Mouse (Mus musculus) hindbrain, embryonic 13.5 days (tissue): ENCODE measurements around the gene Ikzf4. TPM values are rescaled to one million over a fixed set of nuclear protein-coding genes. Genes with fewer than 3 reads are reported as not detected.
A peak's percentile ranks its signal among the peaks of the same experiment; 100 is the strongest.
"Not testable (repeated sequence)": the region's sequence is repeated elsewhere in the genome, so short reads cannot be mapped to it uniquely, and the experiment has no call there.

ENCODE experiments used
- ATAC-seq: fragments of 200-750 bp; cut with Nextera tagmentation; 2 replicates; pipeline ENCODE4 v1.8.0; 2017; ENCODE audit warnings: moderate TSS enrichment; ENCODE audit not compliant: low FRiP score
- H3K27ac ChIP-seq: fragments of 300-500 bp; sonication (generic); 2 replicates; pipeline ENCODE4 v1.5.1; 2015; ENCODE audit warnings: inconsistent platforms, mild to moderate bottlenecking, moderate library complexity
- H3K27me3 ChIP-seq: fragments of 300-500 bp; sonication (generic); 2 replicates; pipeline ENCODE4 v1.6.1; 2015; ENCODE audit warnings: mild to moderate bottlenecking, inconsistent platforms
- H3K36me3 ChIP-seq: fragments of 300-500 bp; sonication (generic); 2 replicates; pipeline ENCODE4 v1.6.1; 2015; ENCODE audit warnings: mild to moderate bottlenecking, inconsistent platforms
- H3K4me1 ChIP-seq: fragments of 300-500 bp; sonication (generic); replicated peaks from 2 replicates; pipeline ENCODE4 v1.6.1; 2015; ENCODE audit warnings: inconsistent platforms
- H3K4me2 ChIP-seq: fragments of 300-500 bp; sonication (generic); 2 replicates; pipeline ENCODE4 v1.6.1; 2015; ENCODE audit warnings: inconsistent platforms, mild to moderate bottlenecking, moderate library complexity
- H3K4me3 ChIP-seq: fragments of 300-500 bp; sonication (generic); 2 replicates; pipeline ENCODE4 v1.5.1; 2015; ENCODE audit warnings: mild to moderate bottlenecking, inconsistent platforms
- H3K9ac ChIP-seq: fragments of 300-500 bp; sonication (generic); 2 replicates; pipeline ENCODE4 v1.6.1; 2015; ENCODE audit warnings: mild to moderate bottlenecking, inconsistent platforms
- H3K9me3 ChIP-seq: fragments of 300-500 bp; sonication (generic); 2 replicates; pipeline ENCODE4 v1.6.1; 2016; ENCODE audit warnings: inconsistent platforms
- WGBS: fragments of 180-500 bp; shearing (Covaris S2); methylation state at CpG from one replicate; pipeline ENCODE4 v1.1.7; 2015; 5-methylcytosine and 5-hydroxymethylcytosine counted together
- polyA plus RNA-seq: library from polyadenylated mRNA; unstranded; fragments of >200 nt; fragmentation: Nextera tagmentation; extraction: Ambion mirVana; gene quantifications from 2 replicates; pipeline ENCODE4 v1.2.1, GENCODE M21; 2015

Gene Ikzf4
- polyA plus RNA-seq, 1 experiment from 2014 or later = 15.2 TPM

- H3K9ac ChIP-seq = no peak overlapping the region
- H3K4me1 ChIP-seq = peaks cover 9% of the 10 kb centered on the region
- no peak overlapping the region for H3K4me2 ChIP-seq
- no peaks in the 10 kb centered on the region for H3K27me3 ChIP-seq
- H3K27ac ChIP-seq = no peak overlapping the region
- H3K9me3 ChIP-seq = no peaks in the 10 kb centered on the region
- ATAC-seq = no peak
- no peak overlapping the region for H3K4me3 ChIP-seq
- H3K36me3 ChIP-seq = peaks cover 74% of the 10 kb centered on the region
- WGBS = 95% methylated on average over 13 of the region's 13 CpGs
Observed at GRCm38 (mm10) chr10:128635697-128636096, 10.1 kb downstream of the Ikzf4 start.

DNA sequence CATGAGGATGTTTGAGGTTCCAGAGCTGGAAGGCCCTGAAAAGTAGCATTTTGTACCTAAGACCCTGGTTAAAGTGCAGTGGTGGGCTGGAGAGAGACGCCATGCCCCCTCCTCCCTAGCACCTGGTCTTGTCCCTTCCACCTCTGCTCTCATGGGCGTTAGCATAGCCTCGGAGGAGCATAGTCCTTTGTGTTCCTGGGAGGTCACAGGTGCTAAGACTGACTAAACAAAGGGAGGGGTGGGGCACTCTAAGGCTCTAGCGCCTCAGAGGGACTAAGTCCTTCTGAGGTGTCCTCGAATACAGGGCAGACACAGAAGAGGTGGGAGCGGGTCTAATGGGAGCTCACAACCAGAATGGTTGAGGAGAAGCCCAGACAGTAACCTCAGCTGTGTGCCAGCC, 14.2 kb downstream of the Ikzf4 start:
- WGBS = 25% methylated on average over 6 of the region's 6 CpGs

GRCm38 (mm10) chr10:128630306-128630705, 15.5 kb downstream of the Ikzf4 start:
- peaks cover 30% of the 10 kb centered on the region for H3K36me3 ChIP-seq
- not testable (repeated sequence) for H3K4me3 ChIP-seq, H3K9ac ChIP-seq, H3K27ac ChIP-seq, H3K4me2 ChIP-seq, ATAC-seq, H3K4me1 ChIP-seq, H3K9me3 ChIP-seq, H3K27me3 ChIP-seq
- WGBS = 89% methylated on average over 5 of the region's 5 CpGs

More for the DNA sequence above, 14.2 kb downstream of the Ikzf4 start:
- H3K27me3 ChIP-seq = no peaks in the 10 kb centered on the region
- H3K36me3 ChIP-seq = peaks cover 42% of the 10 kb centered on the region
- no peak for ATAC-seq
- H3K9me3 ChIP-seq = no peaks in the 10 kb centered on the region
- H3K9ac ChIP-seq = no peak overlapping the region
- H3K27ac ChIP-seq = no peak overlapping the region
- H3K4me3 ChIP-seq = no peak overlapping the region
- H3K4me1 ChIP-seq = no peaks in the 10 kb centered on the region
- H3K4me2 ChIP-seq = no peak overlapping the region

DNA sequence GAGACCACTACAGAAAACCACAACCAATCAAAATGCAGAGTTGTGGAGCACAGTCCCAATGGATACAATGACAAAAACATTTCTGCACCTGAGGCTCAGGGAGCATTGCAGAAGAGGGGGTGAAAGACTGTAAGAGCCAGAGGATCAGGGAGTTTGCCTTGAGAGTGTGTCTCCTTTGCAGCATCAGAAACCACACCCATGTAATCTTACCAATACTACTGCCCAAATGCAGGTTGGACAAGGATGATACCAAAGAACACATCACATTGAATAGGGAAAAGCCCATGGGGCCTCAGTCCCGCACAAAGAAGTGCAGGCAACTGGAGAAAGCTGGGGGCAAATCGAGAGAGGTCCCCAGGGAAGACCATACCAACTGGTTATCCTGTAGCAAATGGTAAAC, 16.0 kb downstream of the Ikzf4 start:
- no peak overlapping the region for H3K27ac ChIP-seq
- no peak for ATAC-seq
- no peak overlapping the region for H3K4me3 ChIP-seq
- WGBS = 67% methylated on average over 2 of the region's 2 CpGs
- H3K36me3 ChIP-seq = peaks cover 28% of the 10 kb centered on the region
- no peak overlapping the region for H3K4me2 ChIP-seq
- H3K9ac ChIP-seq = no peak overlapping the region
- no peaks in the 10 kb centered on the region for H3K9me3 ChIP-seq
- H3K4me1 ChIP-seq = peaks cover 11% of the 10 kb centered on the region
- no peaks in the 10 kb centered on the region for H3K27me3 ChIP-seq

- no peak overlapping the region for H3K9ac ChIP-seq
- 91% methylated on average over 10 of the region's 10 CpGs for WGBS
- peaks cover 12% of the 10 kb centered on the region for H3K4me1 ChIP-seq
- H3K4me3 ChIP-seq = no peak overlapping the region
- H3K27me3 ChIP-seq = no peaks in the 10 kb centered on the region
- no peaks in the 10 kb centered on the region for H3K9me3 ChIP-seq
- peaks cover 28% of the 10 kb centered on the region for H3K36me3 ChIP-seq
- H3K4me2 ChIP-seq = no peak overlapping the region
- no peak overlapping the region; the same call in 1 of the 2 replicates for H3K27ac ChIP-seq
- no peak for ATAC-seq
Observed at GRCm38 (mm10) chr10:128627398-128628317, 18.1 kb downstream of the Ikzf4 start.

- peak within 1 kb of the TSS; percentile 94 for H3K9ac ChIP-seq
- H3K4me3 ChIP-seq = peak within 1 kb of the TSS; percentile 84
- ATAC-seq = peak; percentile 97
- H3K27ac ChIP-seq = peak within 1 kb of the TSS; percentile 85
- no peaks in the 10 kb centered on the region for H3K9me3 ChIP-seq
- peaks cover 12% of the 10 kb centered on the region for H3K4me1 ChIP-seq
- under 1% methylated on average over 40 of the region's 40 CpGs for WGBS
- H3K4me2 ChIP-seq = peak within 1 kb of the TSS; percentile 93
- H3K36me3 ChIP-seq = peaks cover 29% of the 10 kb centered on the region
- no peaks in the 10 kb centered on the region for H3K27me3 ChIP-seq
Observed at GRCm38 (mm10) chr10:128626311-128627310, 19.2 kb downstream of the Ikzf4 start, which contains the start of gene Rps26. Gene Rps26 (minus strand): TSS chr10:128626747.

DNA sequence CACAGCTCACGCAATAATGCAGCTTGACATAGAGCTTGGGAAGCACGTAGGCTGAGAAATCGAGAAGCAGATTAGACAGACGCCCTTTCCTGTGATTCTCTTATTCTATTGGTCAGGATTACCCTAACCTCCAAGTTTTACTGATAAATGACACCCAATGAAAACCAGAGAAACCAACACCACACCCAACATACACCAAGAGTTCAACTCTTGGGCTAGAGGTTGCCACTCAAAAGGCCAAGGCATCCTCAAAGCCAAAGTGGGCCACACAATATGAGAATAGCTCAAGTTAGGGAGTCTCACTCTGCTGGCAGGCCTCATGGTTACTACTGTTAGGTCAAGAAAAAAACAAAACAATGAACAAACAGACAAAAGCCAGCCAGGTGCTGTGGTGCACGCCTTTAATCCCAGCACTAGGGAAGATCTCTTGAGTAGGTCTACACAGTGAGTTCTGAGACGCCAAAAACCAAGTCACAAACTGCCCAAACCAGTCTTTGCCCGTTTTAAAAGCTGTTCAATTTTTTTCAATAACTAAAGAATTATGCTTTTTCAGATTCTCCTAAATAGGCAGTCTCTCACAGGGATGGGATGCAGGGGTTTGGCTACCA, 20.4 kb downstream of the Ikzf4 start:
- Histone ChIP-seq H3K36me3 (peaks cover 29% of the 10 kb centered on the region), H3K27ac (peak overlapping the region; percentile 83; the same call in 1 of the 2 replicates), H3K4me1 (peaks cover 12% of the 10 kb centered on the region), H3K4me2 (peak overlapping the region; percentile 93), H3K9ac (peak overlapping the region; percentile 94), H3K4me3 (peak overlapping the region; percentile 84), H3K27me3 (no peaks in the 10 kb centered on the region), H3K9me3 (no peaks in the 10 kb centered on the region)
- WGBS = 49% methylated on average over 7 of the region's 7 CpGs
- no peak for ATAC-seq

GRCm38 (mm10) chr10:128623106-128623613, 22.6 kb downstream of the Ikzf4 start:
- not testable (repeated sequence) for H3K9me3 ChIP-seq, H3K27me3 ChIP-seq, ATAC-seq, H3K4me3 ChIP-seq, H3K4me2 ChIP-seq, H3K27ac ChIP-seq, H3K9ac ChIP-seq
- 88% methylated on average over 4 of the region's 4 CpGs for WGBS
- Histone ChIP-seq H3K4me1 (peaks cover 12% of the 10 kb centered on the region), H3K36me3 (peaks cover 29% of the 10 kb centered on the region)

DNA sequence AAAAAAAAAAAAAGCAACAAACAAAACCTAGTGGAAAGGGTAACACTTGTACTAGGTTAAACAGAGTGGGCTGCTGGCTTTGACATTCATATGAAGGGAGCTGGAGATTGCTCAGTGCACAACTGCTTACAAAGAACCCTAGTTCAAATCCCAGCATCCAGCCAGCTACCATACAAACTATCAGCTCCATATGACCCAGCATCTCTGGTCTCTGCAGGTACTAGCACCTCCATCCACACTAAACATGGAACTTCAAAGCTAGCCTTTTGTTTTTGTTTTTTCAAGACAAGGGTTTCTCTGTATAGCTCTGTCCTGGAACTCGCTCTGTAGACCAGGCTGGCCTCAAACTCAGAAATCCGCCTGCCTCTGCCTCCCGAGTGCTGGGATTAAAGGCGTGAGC, 23.1 kb downstream of the Ikzf4 start:
- H3K9ac ChIP-seq = no peak overlapping the region
- no peak for ATAC-seq
- H3K27ac ChIP-seq = no peak overlapping the region
- no peaks in the 10 kb centered on the region for H3K27me3 ChIP-seq
- 84% methylated on average over 4 of the region's 4 CpGs for WGBS
- no peak overlapping the region for H3K4me3 ChIP-seq
- no peak overlapping the region for H3K4me2 ChIP-seq
- peaks cover 12% of the 10 kb centered on the region for H3K4me1 ChIP-seq
- H3K36me3 ChIP-seq = peaks cover 29% of the 10 kb centered on the region
- H3K9me3 ChIP-seq = no peaks in the 10 kb centered on the region

GRCm38 (mm10) chr10:128621986-128622520, 23.7 kb downstream of the Ikzf4 start:
- peaks cover 29% of the 10 kb centered on the region for H3K36me3 ChIP-seq
- 81% methylated on average over 3 of the region's 3 CpGs for WGBS
- no peak overlapping the region for H3K9ac ChIP-seq
- ATAC-seq = no peak
- no peak overlapping the region for H3K4me2 ChIP-seq
- H3K4me3 ChIP-seq = no peak overlapping the region
- H3K27ac ChIP-seq = no peak overlapping the region
- no peaks in the 10 kb centered on the region for H3K27me3 ChIP-seq
- H3K9me3 ChIP-seq = no peaks in the 10 kb centered on the region
- H3K4me1 ChIP-seq = peaks cover 12% of the 10 kb centered on the region

GRCm38 (mm10) chr10:128620241-128620640, 25.6 kb downstream of the Ikzf4 start:
- Histone ChIP-seq H3K9ac (no peak overlapping the region), H3K27me3 (no peaks in the 10 kb centered on the region), H3K4me2 (no peak overlapping the region), H3K27ac (no peak overlapping the region), H3K4me1 (peaks cover 6% of the 10 kb centered on the region), H3K9me3 (no peaks in the 10 kb centered on the region), H3K36me3 (peaks cover 29% of the 10 kb centered on the region), H3K4me3 (no peak overlapping the region)
- ATAC-seq = no peak
